Mouse (Mus musculus) lung, embryonic 15.5 days (tissue): ENCODE data around the gene Gm6793. TPM values are rescaled to one million over a fixed set of nuclear protein-coding genes. Genes with fewer than 3 reads are reported as not detected.

Source experiments
- ATAC-seq: fragments of 200-750 bp; cut with Nextera tagmentation; 2 replicates; pipeline ENCODE4 v1.8.0; 2017; ENCODE audit warnings: moderate number of reproducible peaks, borderline replicate concordance; ENCODE audit not compliant: low FRiP score, low TSS enrichment; ENCODE audit errors: extremely low read depth
- H3K27ac ChIP-seq: fragments of 300-500 bp; sonication (generic); 2 replicates; pipeline ENCODE4 v1.5.1; 2015; ENCODE audit warnings: moderate library complexity, mild to moderate bottlenecking, inconsistent platforms
- H3K27me3 ChIP-seq: fragments of 300-500 bp; sonication (generic); 2 replicates; pipeline ENCODE4 v1.6.1; 2015; ENCODE audit warnings: inconsistent platforms
- H3K36me3 ChIP-seq: fragments of 300-500 bp; sonication (generic); 2 replicates; pipeline ENCODE4 v1.6.1; 2015; ENCODE audit warnings: inconsistent platforms
- H3K4me1 ChIP-seq: fragments of 300-500 bp; sonication (generic); 2 replicates; pipeline ENCODE4 v1.6.1; 2015; ENCODE audit warnings: inconsistent platforms
- H3K4me2 ChIP-seq: fragments of 300-500 bp; sonication (generic); 2 replicates; pipeline ENCODE4 v1.6.1; 2015; ENCODE audit warnings: inconsistent platforms, mild to moderate bottlenecking, moderate library complexity
- H3K4me3 ChIP-seq: fragments of 300-500 bp; sonication (generic); 2 replicates; pipeline ENCODE4 v1.5.1; 2015; ENCODE audit warnings: mild to moderate bottlenecking, inconsistent platforms
- H3K9ac ChIP-seq: fragments of 300-500 bp; sonication (generic); 2 replicates; pipeline ENCODE4 v1.6.1; 2015; ENCODE audit warnings: inconsistent platforms
- H3K9me3 ChIP-seq: fragments of 300-500 bp; sonication (generic); 2 replicates; pipeline ENCODE4 v1.6.1; 2016; ENCODE audit warnings: inconsistent platforms
- WGBS: fragments of 180-500 bp; shearing (Covaris S2); methylation state at CpG from one replicate; pipeline ENCODE4 v1.1.7; 2015; 5-methylcytosine and 5-hydroxymethylcytosine counted together
- polyA plus RNA-seq: library from polyadenylated mRNA; unstranded; fragments of >200 nt; fragmentation: Nextera tagmentation; extraction: Ambion mirVana; gene quantifications from 2 replicates; pipeline ENCODE4 v1.2.1, GENCODE M21; 2015

The Gm6793 gene
- 0.31 and 0.75 TPM in 2 replicates for polyA plus RNA-seq

GRCm38 (mm10) chr8:112014936-112015335, at the start of gene Gm6793:
TSS of gene Gm6793 (minus strand) at chr8:112015036.
- 89% methylated on average over 11 of the region's 11 CpGs for WGBS
- Histone ChIP-seq H3K4me1 (peaks cover 17% of the 10 kb centered on the region), H3K9me3 (no peaks in the 10 kb centered on the region), H3K9ac (no peak within 1 kb of the TSS), H3K4me3 (no peak within 1 kb of the TSS), H3K36me3 (peaks cover 45% of the 10 kb centered on the region), H3K4me2 (no peak within 1 kb of the TSS), H3K27ac (no peak within 1 kb of the TSS), H3K27me3 (no peaks in the 10 kb centered on the region)
- ATAC-seq = no peak

DNA sequence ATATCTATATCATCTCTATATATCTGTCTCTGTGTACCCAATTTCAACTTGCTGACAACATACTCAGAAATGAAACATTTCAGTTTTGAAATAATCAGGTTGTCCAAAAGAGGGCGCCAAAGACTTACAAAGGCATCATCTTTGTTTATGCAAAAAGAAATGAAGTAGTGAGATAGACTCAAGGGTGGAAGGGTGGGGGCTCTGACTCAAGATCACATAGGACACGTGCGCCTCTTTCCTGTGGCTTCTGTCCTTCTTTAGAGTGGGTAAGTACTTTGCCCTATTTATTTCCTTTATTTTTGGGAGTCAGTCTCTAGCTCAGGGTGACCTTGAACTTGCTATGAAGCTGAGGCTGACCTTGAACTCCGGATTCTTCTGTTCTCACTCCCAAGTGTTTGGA, 46.5 kb upstream of the Gm6793 start:
- Histone ChIP-seq H3K27ac (no peak overlapping the region), H3K27me3 (no peaks in the 10 kb centered on the region), H3K4me2 (no peak overlapping the region), H3K4me3 (no peak overlapping the region), H3K36me3 (no peaks in the 10 kb centered on the region), H3K9ac (no peak overlapping the region), H3K4me1 (no peaks in the 10 kb centered on the region), H3K9me3 (no peaks in the 10 kb centered on the region)
- no peak for ATAC-seq
- WGBS = 26% methylated on average over 4 of the region's 4 CpGs

DNA sequence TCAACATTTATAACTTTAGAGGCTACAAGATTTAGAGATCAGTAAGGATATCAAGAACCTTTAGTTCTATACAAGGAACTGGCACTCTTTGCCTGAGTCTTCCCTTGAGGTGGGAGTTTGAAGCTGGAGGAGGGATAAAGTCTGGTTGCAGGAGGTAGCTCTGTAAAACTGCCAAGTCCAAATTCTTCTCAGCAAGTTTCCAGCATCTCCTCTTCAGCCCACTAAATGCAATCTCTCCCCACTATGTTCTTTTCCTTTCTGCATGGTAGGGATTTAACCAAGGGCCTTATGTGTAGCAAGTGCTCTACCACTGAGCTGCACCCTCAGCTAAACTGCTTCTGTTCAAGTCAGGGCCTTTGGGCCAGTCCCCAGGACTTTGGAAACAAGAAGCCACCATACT, 39.6 kb upstream of the Gm6793 start:
- Histone ChIP-seq H3K4me1 (no peaks in the 10 kb centered on the region), H3K4me3 (no peak overlapping the region), H3K36me3 (no peaks in the 10 kb centered on the region), H3K4me2 (no peak overlapping the region), H3K27ac (no peak overlapping the region), H3K27me3 (no peaks in the 10 kb centered on the region), H3K9me3 (no peaks in the 10 kb centered on the region), H3K9ac (no peak overlapping the region)
- no peak for ATAC-seq

GRCm38 (mm10) chr8:112051537-112051936, 36.7 kb upstream of the Gm6793 start:
- Histone ChIP-seq H3K9me3 (no peaks in the 10 kb centered on the region), H3K9ac (no peak overlapping the region), H3K4me2 (no peak overlapping the region), H3K27ac (no peak overlapping the region), H3K27me3 (no peaks in the 10 kb centered on the region), H3K36me3 (no peaks in the 10 kb centered on the region), H3K4me1 (no peaks in the 10 kb centered on the region), H3K4me3 (no peak overlapping the region)
- WGBS = 72% methylated on average over 9 of the region's 9 CpGs
- no peak for ATAC-seq

DNA sequence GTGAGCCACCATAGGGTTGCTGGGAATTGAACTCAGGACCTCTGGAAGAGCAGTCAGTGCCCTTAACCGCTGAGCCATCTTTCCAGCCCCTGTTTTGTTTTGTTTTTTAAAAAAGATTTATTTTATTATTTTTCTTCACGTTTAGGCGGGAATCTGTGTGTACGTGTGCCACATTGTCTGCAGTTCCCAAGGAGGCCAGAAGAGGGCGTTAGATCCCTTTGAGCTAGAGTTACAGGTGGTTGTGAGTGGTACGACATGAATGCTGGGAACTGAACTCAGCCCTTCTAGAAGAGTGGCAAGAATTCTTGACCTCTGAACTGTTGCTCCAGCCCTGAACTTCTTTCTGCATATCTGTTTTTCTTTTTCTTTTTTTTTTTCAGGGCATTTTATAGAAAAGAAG, 35.1 kb upstream of the Gm6793 start:
- no peaks in the 10 kb centered on the region for H3K27me3 ChIP-seq
- H3K9ac ChIP-seq = no peak overlapping the region
- WGBS = 71% methylated on average over 6 of the region's 6 CpGs
- no peak overlapping the region for H3K4me2 ChIP-seq
- H3K36me3 ChIP-seq = no peaks in the 10 kb centered on the region
- no peak overlapping the region for H3K27ac ChIP-seq
- no peaks in the 10 kb centered on the region for H3K9me3 ChIP-seq
- no peak for ATAC-seq
- H3K4me3 ChIP-seq = no peak overlapping the region
- no peaks in the 10 kb centered on the region for H3K4me1 ChIP-seq

DNA sequence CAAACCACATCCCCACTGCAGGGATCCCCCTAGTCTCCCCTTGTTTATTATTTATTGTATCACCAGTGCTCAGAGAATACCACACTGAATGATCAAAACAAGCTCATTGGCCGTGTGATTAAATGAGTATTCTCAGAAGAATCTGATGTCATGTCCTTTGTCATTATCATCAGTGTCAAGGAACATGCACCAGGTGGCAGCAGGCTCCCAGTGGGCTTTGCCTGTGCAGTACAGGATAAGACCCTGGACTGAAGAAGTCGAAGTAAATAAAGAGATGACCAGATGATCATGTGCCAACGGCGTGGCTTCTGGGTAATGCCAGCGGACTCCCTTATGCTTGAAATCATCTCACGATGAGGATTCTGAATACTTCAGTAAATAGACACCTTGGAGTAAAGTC, 33.5 kb upstream of the Gm6793 start:
- H3K4me3 ChIP-seq = no peak overlapping the region
- no peaks in the 10 kb centered on the region for H3K36me3 ChIP-seq
- H3K27me3 ChIP-seq = no peaks in the 10 kb centered on the region
- H3K4me1 ChIP-seq = no peaks in the 10 kb centered on the region
- H3K27ac ChIP-seq = no peak overlapping the region
- no peak overlapping the region for H3K4me2 ChIP-seq
- no peaks in the 10 kb centered on the region for H3K9me3 ChIP-seq
- H3K9ac ChIP-seq = no peak overlapping the region
- no peak for ATAC-seq
- WGBS = 59% methylated on average over 6 of the region's 6 CpGs

- Histone ChIP-seq H3K27me3 (no peaks in the 10 kb centered on the region), H3K4me3 (no peak overlapping the region), H3K4me1 (no peaks in the 10 kb centered on the region), H3K9me3 (no peaks in the 10 kb centered on the region), H3K4me2 (no peak overlapping the region), H3K27ac (no peak overlapping the region), H3K36me3 (no peaks in the 10 kb centered on the region), H3K9ac (no peak overlapping the region)
- WGBS = 1% methylated on average over 7 of the region's 7 CpGs
- peak; percentile 64; the same call in 1 of the 2 replicates for ATAC-seq
Measured at GRCm38 (mm10) chr8:112045896-112046295, 31.1 kb upstream of the Gm6793 start.

- WGBS = 80% methylated on average over 5 of the region's 5 CpGs
- Histone ChIP-seq H3K4me2 (no peak overlapping the region), H3K9ac (no peak overlapping the region), H3K27me3 (no peaks in the 10 kb centered on the region), H3K36me3 (no peaks in the 10 kb centered on the region), H3K9me3 (no peaks in the 10 kb centered on the region), H3K4me1 (no peaks in the 10 kb centered on the region), H3K4me3 (no peak overlapping the region), H3K27ac (no peak overlapping the region)
- ATAC-seq = no peak
Measured at GRCm38 (mm10) chr8:112045182-112045581, 30.3 kb upstream of the Gm6793 start.

- H3K4me2 ChIP-seq = no peak overlapping the region
- H3K4me3 ChIP-seq = no peak overlapping the region
- no peak for ATAC-seq
- no peak overlapping the region for H3K27ac ChIP-seq
- H3K27me3 ChIP-seq = no peaks in the 10 kb centered on the region
- 70% methylated on average over 18 of the region's 18 CpGs for WGBS
- no peak overlapping the region for H3K9ac ChIP-seq
- no peaks in the 10 kb centered on the region for H3K4me1 ChIP-seq
- no peaks in the 10 kb centered on the region for H3K9me3 ChIP-seq
- no peaks in the 10 kb centered on the region for H3K36me3 ChIP-seq
Measured at GRCm38 (mm10) chr8:112037521-112037920, 22.7 kb upstream of the Gm6793 start.

GRCm38 (mm10) chr8:112034603-112035002, 19.8 kb upstream of the Gm6793 start:
- 7% methylated on average over 8 of the region's 8 CpGs for WGBS

GRCm38 (mm10) chr8:112033071-112033470, 18.2 kb upstream of the Gm6793 start:
- no peak overlapping the region for H3K4me3 ChIP-seq
- no peaks in the 10 kb centered on the region for H3K36me3 ChIP-seq
- no peaks in the 10 kb centered on the region for H3K4me1 ChIP-seq
- no peak for ATAC-seq
- H3K27me3 ChIP-seq = no peaks in the 10 kb centered on the region
- H3K4me2 ChIP-seq = no peak overlapping the region
- WGBS = 60% methylated on average over 7 of the region's 7 CpGs
- no peaks in the 10 kb centered on the region for H3K9me3 ChIP-seq
- H3K27ac ChIP-seq = no peak overlapping the region
- H3K9ac ChIP-seq = no peak overlapping the region

More at GRCm38 (mm10) chr8:112034603-112035002, 19.8 kb upstream of the Gm6793 start:
- Histone ChIP-seq H3K9ac (no peak overlapping the region), H3K4me1 (no peaks in the 10 kb centered on the region), H3K27me3 (no peaks in the 10 kb centered on the region), H3K4me2 (no peak overlapping the region), H3K36me3 (no peaks in the 10 kb centered on the region), H3K9me3 (no peaks in the 10 kb centered on the region), H3K4me3 (no peak overlapping the region), H3K27ac (no peak overlapping the region)
- no peak for ATAC-seq

- H3K4me3 ChIP-seq = no peak overlapping the region
- H3K4me1 ChIP-seq = no peaks in the 10 kb centered on the region
- H3K36me3 ChIP-seq = no peaks in the 10 kb centered on the region
- no peak overlapping the region for H3K9ac ChIP-seq
- H3K27me3 ChIP-seq = no peaks in the 10 kb centered on the region
- H3K4me2 ChIP-seq = no peak overlapping the region
- ATAC-seq = peak; percentile 55; the same call in 1 of the 2 replicates
- no peak overlapping the region for H3K27ac ChIP-seq
- 55% methylated on average over 6 of the region's 6 CpGs for WGBS
- no peaks in the 10 kb centered on the region for H3K9me3 ChIP-seq
Measured at GRCm38 (mm10) chr8:112030663-112031062, 15.8 kb upstream of the Gm6793 start.

DNA sequence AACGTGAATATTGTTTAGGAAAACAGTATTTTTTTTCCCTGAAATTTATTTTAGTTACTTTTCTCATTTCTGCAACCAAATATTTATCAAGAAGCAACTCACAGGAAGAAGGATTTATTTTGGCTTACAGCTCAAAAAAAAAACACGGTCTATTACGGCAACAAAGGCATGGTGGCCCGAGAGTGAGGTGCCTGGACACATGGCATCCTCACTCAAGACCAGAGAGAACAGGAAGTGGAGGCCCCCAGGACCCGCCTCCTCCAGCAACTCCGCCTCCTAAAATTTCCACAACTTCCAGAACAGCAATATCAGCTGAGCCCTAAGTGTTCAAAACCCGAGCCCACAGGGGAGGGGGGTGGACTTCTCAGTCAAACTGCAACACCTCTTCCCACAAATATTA, 14.6 kb upstream of the Gm6793 start:
- H3K9me3 ChIP-seq = no peaks in the 10 kb centered on the region
- H3K27me3 ChIP-seq = no peaks in the 10 kb centered on the region
- H3K4me1 ChIP-seq = no peaks in the 10 kb centered on the region
- H3K27ac ChIP-seq = no peak overlapping the region
- WGBS = 74% methylated on average over 7 of the region's 7 CpGs
- H3K4me2 ChIP-seq = no peak overlapping the region
- H3K9ac ChIP-seq = no peak overlapping the region
- no peak for ATAC-seq
- H3K36me3 ChIP-seq = no peaks in the 10 kb centered on the region
- H3K4me3 ChIP-seq = no peak overlapping the region
